Mouse (Mus musculus): ENCODE results near the gene Cfap54. TPM values are rescaled to one million over a fixed set of nuclear protein-coding genes. Genes with fewer than 3 reads are reported as not detected.

Cfap54 gene
- polyA plus RNA-seq, 1 experiment, result 0.01 TPM

- Histone ChIP-seq H3K79me2 (ENCODE audit: control insufficient read depth, insufficient read depth) (no peaks in the 10 kb centered on the region), H3K27me3 (ENCODE audit: control insufficient read depth, insufficient read depth, insufficient read length) (no peaks in the 10 kb centered on the region), H3K4me3 (ENCODE audit: insufficient read depth, poor library complexity, severe bottlenecking) (no peak overlapping the region), H3ac (ENCODE audit: control insufficient read depth, insufficient read length, low read depth) (no peak overlapping the region), H3K79me3 (ENCODE audit: low read depth) (no peaks in the 10 kb centered on the region), H3K36me3 (ENCODE audit: control insufficient read depth, insufficient read depth) (no peaks in the 10 kb centered on the region)
- TF ChIP-seq MYOD1 (IDR thresholded peaks at IDR 0.05; ENCODE audit: control insufficient read depth, insufficient read length, low read depth) (no peak), MAX (IDR thresholded peaks at IDR 0.05) (no peak)
Observed at GRCm38 (mm10) chr10:93095827-93096226, 14.4 kb upstream of the Cfap54 start.

DNA sequence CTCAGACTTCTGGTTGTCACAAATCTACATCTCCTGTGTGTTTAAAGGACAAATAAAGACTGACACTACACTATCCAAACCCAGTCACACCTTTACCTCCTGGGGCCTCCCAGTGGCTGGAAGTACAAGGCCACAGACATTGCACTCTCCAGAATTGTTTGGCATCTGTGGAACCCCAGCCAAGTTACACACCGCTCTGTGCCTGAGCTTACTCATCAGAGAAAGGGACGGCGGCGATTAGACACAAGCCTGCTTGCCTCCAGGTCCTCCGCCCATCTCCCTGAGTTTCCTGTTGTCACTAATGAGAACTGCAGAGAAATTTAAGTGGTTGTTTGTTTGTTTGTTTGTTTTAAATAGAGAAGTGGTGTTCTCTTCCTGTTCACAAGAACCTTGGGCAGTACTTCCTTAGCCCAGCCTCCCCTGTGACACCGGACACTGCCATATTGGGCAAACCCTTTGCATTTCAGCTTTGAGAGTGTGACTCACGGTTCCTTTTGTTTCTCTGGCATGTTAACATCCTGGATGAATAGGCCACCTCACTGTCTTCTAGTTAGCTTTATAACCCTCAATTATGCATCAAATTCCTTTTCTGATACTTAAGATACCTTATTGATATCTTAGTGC lies 13.7 kb upstream of the Cfap54 start:
- no peaks in the 10 kb centered on the region for H3K36me3 ChIP-seq (ENCODE audit: control insufficient read depth, insufficient read depth)
- TF ChIP-seq CEBPB (IDR thresholded peaks at IDR 0.05; ENCODE audit: low read depth), result peak; percentile 65
- no peak for TF ChIP-seq MYOD1 (IDR thresholded peaks at IDR 0.05; ENCODE audit: control insufficient read depth, insufficient read length, low read depth)
- no peaks in the 10 kb centered on the region for H3K79me3 ChIP-seq (ENCODE audit: low read depth)
- no peak overlapping the region for H3K4me3 ChIP-seq (ENCODE audit: insufficient read depth, poor library complexity, severe bottlenecking)
- no peaks in the 10 kb centered on the region for H3K27me3 ChIP-seq (ENCODE audit: control insufficient read depth, insufficient read depth, insufficient read length)
- no peaks in the 10 kb centered on the region for H3K79me2 ChIP-seq (ENCODE audit: control insufficient read depth, insufficient read depth)
- H3ac ChIP-seq (ENCODE audit: control insufficient read depth, insufficient read length, low read depth), result no peak overlapping the region

DNA sequence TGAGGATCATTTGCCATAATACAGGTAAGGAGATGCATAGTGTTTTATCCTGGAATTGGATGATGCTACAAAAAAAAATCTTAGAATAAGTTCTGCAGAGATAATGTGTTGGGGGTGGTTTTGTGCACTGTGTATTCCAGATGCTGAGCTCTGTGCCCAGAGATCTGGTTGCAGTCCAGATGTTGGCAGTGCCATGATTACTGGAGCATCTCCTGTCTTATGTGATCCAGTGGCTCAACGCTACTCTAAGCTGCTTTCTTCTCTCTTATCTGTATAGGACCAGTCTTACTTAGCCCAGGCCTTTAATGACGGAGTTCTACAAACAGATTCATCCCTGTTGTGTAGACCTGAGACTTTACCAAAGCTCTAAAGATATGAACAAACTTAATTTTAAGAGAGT lies 10.5 kb upstream of the Cfap54 start:
- no peak overlapping the region for H3K4me3 ChIP-seq (ENCODE audit: insufficient read depth, poor library complexity, severe bottlenecking)
- no peaks in the 10 kb centered on the region for H3K36me3 ChIP-seq (ENCODE audit: control insufficient read depth, insufficient read depth)
- H3K79me3 ChIP-seq (ENCODE audit: low read depth), result no peaks in the 10 kb centered on the region

DNA sequence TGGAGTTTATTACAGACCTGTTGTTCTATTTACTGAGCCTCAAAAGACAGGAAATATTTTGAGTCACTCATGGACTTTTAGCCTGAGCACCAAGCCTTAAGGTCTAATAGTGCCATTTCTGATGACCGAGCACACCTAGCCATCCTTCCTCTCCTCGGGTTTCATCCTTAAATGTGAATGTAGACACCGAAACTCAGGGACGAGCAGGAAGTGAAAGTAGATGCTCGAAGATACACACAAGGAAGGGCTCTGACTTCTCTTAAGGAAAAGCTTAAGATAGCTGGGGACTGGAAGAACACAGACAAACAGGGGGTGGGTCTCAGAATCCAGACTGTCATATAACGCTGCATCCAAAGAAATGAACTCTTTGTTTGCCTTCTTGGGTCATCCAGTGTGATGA lies 8.8 kb upstream of the Cfap54 start:
- no peaks in the 10 kb centered on the region for H3K79me3 ChIP-seq (ENCODE audit: low read depth)
- no peaks in the 10 kb centered on the region for H3K36me3 ChIP-seq (ENCODE audit: control insufficient read depth, insufficient read depth)
- TF ChIP-seq CEBPB (IDR thresholded peaks at IDR 0.05; ENCODE audit: low read depth), result no peak
- no peak overlapping the region for H3ac ChIP-seq (ENCODE audit: control insufficient read depth, insufficient read length, low read depth)
- H3K79me2 ChIP-seq (ENCODE audit: control insufficient read depth, insufficient read depth), result no peaks in the 10 kb centered on the region
- no peaks in the 10 kb centered on the region for H3K27me3 ChIP-seq (ENCODE audit: control insufficient read depth, insufficient read depth, insufficient read length)
- no peak overlapping the region for H3K4me3 ChIP-seq (ENCODE audit: insufficient read depth, poor library complexity, severe bottlenecking)

More for the DNA sequence above, 10.5 kb upstream of the Cfap54 start:
- H3ac ChIP-seq (ENCODE audit: control insufficient read depth, insufficient read length, low read depth), result no peak overlapping the region
- no peaks in the 10 kb centered on the region for H3K79me2 ChIP-seq (ENCODE audit: control insufficient read depth, insufficient read depth)
- H3K27me3 ChIP-seq (ENCODE audit: control insufficient read depth, insufficient read depth, insufficient read length), result no peaks in the 10 kb centered on the region
- TF ChIP-seq USF1 (IDR thresholded peaks at IDR 0.05; ENCODE audit: low read depth) (no peak), MYOD1 (IDR thresholded peaks at IDR 0.05; ENCODE audit: control insufficient read depth, insufficient read length, low read depth) (no peak), MAX (IDR thresholded peaks at IDR 0.05) (no peak), MYOG (IDR thresholded peaks at IDR 0.05; ENCODE audit: control insufficient read depth, extremely low read depth, insufficient read length) (no peak)

- Histone ChIP-seq H3K79me2 (ENCODE audit: control insufficient read depth, insufficient read depth) (no peaks in the 10 kb centered on the region), H3K27me3 (ENCODE audit: control insufficient read depth, insufficient read depth, insufficient read length) (no peaks in the 10 kb centered on the region), H3K36me3 (ENCODE audit: control insufficient read depth, insufficient read depth) (no peaks in the 10 kb centered on the region), H3K79me3 (ENCODE audit: low read depth) (no peaks in the 10 kb centered on the region), H3K4me3 (ENCODE audit: insufficient read depth, poor library complexity, severe bottlenecking) (no peak overlapping the region), H3ac (ENCODE audit: control insufficient read depth, insufficient read length, low read depth) (no peak overlapping the region)
- TF ChIP-seq MYOG (IDR thresholded peaks at IDR 0.05; ENCODE audit: control insufficient read depth, extremely low read depth, insufficient read length) (no peak), USF1 (IDR thresholded peaks at IDR 0.05; ENCODE audit: low read depth) (no peak), CTCF (IDR thresholded peaks at IDR 0.05; ENCODE audit: control insufficient read depth, insufficient read depth, insufficient read length) (no peak), MYOD1 (IDR thresholded peaks at IDR 0.05; ENCODE audit: control insufficient read depth, insufficient read length, low read depth) (no peak), FOSL1 (IDR thresholded peaks at IDR 0.05; ENCODE audit: insufficient read depth, low read length, poor library complexity, severe bottlenecking) (no peak)
Observed at GRCm38 (mm10) chr10:93088396-93089048, 7.1 kb upstream of the Cfap54 start.

DNA sequence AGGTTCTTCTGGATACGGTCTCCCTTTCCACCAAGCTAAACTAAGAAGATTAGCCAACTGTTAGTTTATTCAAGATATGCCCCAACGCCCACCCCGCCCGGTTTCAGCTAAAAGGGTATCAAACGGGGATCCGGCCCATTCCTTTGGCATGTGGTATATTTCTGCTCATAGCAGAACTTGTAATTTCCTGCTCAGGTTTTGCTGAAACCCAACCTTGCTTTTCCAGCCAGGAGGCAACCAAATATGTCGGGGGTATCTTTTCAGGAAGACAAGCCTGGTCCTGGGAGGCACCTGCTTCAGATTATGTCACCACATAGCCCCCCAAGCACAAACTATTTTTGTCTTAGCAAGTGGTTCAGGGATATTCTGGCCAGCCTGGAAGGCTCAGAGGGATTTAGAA lies 6.1 kb upstream of the Cfap54 start:
- Histone ChIP-seq H3K27me3 (ENCODE audit: control insufficient read depth, insufficient read depth, insufficient read length) (no peaks in the 10 kb centered on the region), H3K79me2 (ENCODE audit: control insufficient read depth, insufficient read depth) (no peaks in the 10 kb centered on the region), H3K4me3 (ENCODE audit: insufficient read depth, poor library complexity, severe bottlenecking) (no peak overlapping the region), H3K79me3 (ENCODE audit: low read depth) (no peaks in the 10 kb centered on the region), H3K36me3 (ENCODE audit: control insufficient read depth, insufficient read depth) (no peaks in the 10 kb centered on the region), H3ac (ENCODE audit: control insufficient read depth, insufficient read length, low read depth) (no peak overlapping the region)
- TF ChIP-seq CEBPB (IDR thresholded peaks at IDR 0.05; ENCODE audit: low read depth), result no peak
- no peak for TF ChIP-seq FOSL1 (IDR thresholded peaks at IDR 0.05; ENCODE audit: insufficient read depth, low read length, poor library complexity, severe bottlenecking)
- no peak for TF ChIP-seq CTCF (IDR thresholded peaks at IDR 0.05; ENCODE audit: control insufficient read depth, insufficient read depth, insufficient read length)
- TF ChIP-seq MYOD1 (IDR thresholded peaks at IDR 0.05; ENCODE audit: control insufficient read depth, insufficient read length, low read depth), result no peak
- no peak for TF ChIP-seq MAX (IDR thresholded peaks at IDR 0.05)
- TF ChIP-seq USF1 (IDR thresholded peaks at IDR 0.05; ENCODE audit: low read depth), result no peak
- TF ChIP-seq MYOG (IDR thresholded peaks at IDR 0.05; ENCODE audit: control insufficient read depth, extremely low read depth, insufficient read length), result no peak

Data from C2C12 (cell line).